Mouse (Mus musculus) megakaryocyte progenitor cell, adult 5-6 weeks (primary cell): ENCODE results near the gene Scn10a. TPM values are rescaled to one million over a fixed set of nuclear protein-coding genes. Genes with fewer than 3 reads are reported as not detected.
A peak's percentile ranks its signal among the peaks of the same experiment; 100 is the strongest.

ENCODE experiments used
- ATAC-seq: replicated peaks from 2 replicates; pipeline ENCODE4 v1.8.0; 2016; ENCODE audit warnings: mild to moderate bottlenecking, moderate TSS enrichment, inconsistent platforms; ENCODE audit not compliant: poor library complexity
- total RNA-seq, 2 experiments: library from RNA; stranded (forward) in 1 of 2; stranded (reverse) in 1 of 2; fragments of 157-497, 149-512 nt in 1 of 2; fragments of 200-1000 nt in 1 of 2; gene quantifications; 2 replicates each; pipeline versions ENCODE4 v1.2.3 to v1.2.4; 2015 to 2017

Gene Scn10a
- total RNA-seq, 2 experiments from 2014 or later: not detected

GRCm38 (mm10) chr9:119578311-119578635, 140.8 kb downstream of the Scn10a start:
- ATAC-seq: no peak

GRCm38 (mm10) chr9:119576977-119577376, 142.1 kb downstream of the Scn10a start:
- ATAC-seq: no peak

GRCm38 (mm10) chr9:119575732-119576131, 143.4 kb downstream of the Scn10a start:
- no peak for ATAC-seq

GRCm38 (mm10) chr9:119574366-119574765, 144.8 kb downstream of the Scn10a start:
- ATAC-seq: no peak

- ATAC-seq: no peak
Measured at GRCm38 (mm10) chr9:119573009-119573408, 146.1 kb downstream of the Scn10a start.

- no peak for ATAC-seq
Measured at GRCm38 (mm10) chr9:119571411-119571888, 147.7 kb downstream of the Scn10a start.

GRCm38 (mm10) chr9:119570652-119571051, 148.5 kb downstream of the Scn10a start:
- ATAC-seq: no peak

GRCm38 (mm10) chr9:119568732-119569131, 150.4 kb downstream of the Scn10a start:
- peak; percentile 70 for ATAC-seq

- ATAC-seq: no peak
Measured at GRCm38 (mm10) chr9:119567800-119568199, 151.3 kb downstream of the Scn10a start.

- no peak for ATAC-seq
Measured at GRCm38 (mm10) chr9:119566214-119566613, 152.9 kb downstream of the Scn10a start.

GRCm38 (mm10) chr9:119564803-119565202, 154.3 kb downstream of the Scn10a start:
- ATAC-seq: no peak

- no peak for ATAC-seq
Measured at GRCm38 (mm10) chr9:119563617-119564016, 155.5 kb downstream of the Scn10a start.

GRCm38 (mm10) chr9:119562256-119562655, 156.9 kb downstream of the Scn10a start:
- ATAC-seq: no peak

- ATAC-seq: no peak
Measured at GRCm38 (mm10) chr9:119561746-119562145, 157.4 kb downstream of the Scn10a start.

GRCm38 (mm10) chr9:119559537-119560276, 159.4 kb downstream of the Scn10a start:
- no peak for ATAC-seq

Other genes with a start within 250 kb of the Scn10a start
- not detected in 2 replicates for gene Scn5a, start 140.3 kb downstream of the Scn10a start, total RNA-seq (2015)
- not detected in 2 replicates for gene Scn5a, start 140.3 kb downstream of the Scn10a start, total RNA-seq (2017)
- not detected in 2 replicates for gene Scn11a, start 106.1 kb upstream of the Scn10a start, total RNA-seq (2015)
- not detected in 2 replicates for gene Scn11a, start 106.1 kb upstream of the Scn10a start, total RNA-seq (2017)
- gene Wdr48, start 175.6 kb upstream of the Scn10a start, total RNA-seq (2015): 57.6 and 75.4 TPM in 2 replicates
- gene Wdr48, start 175.6 kb upstream of the Scn10a start, total RNA-seq (2017): 49.1 and 58.6 TPM in 2 replicates
- 7.9 and 8.7 TPM in 2 replicates for gene Gorasp1, start 218.2 kb upstream of the Scn10a start, total RNA-seq (2015)
- 5.1 and 7.4 TPM in 2 replicates for gene Gorasp1, start 218.2 kb upstream of the Scn10a start, total RNA-seq (2017)
- 2.3 and 2.4 TPM in 2 replicates for gene Ttc21a, start 218.3 kb upstream of the Scn10a start, total RNA-seq (2015)
- gene Ttc21a, start 218.3 kb upstream of the Scn10a start, total RNA-seq (2017): 3.4 and 5.7 TPM in 2 replicates